Mouse (Mus musculus): ENCODE results near the gene Akr1b7. TPM values are rescaled to one million over a fixed set of nuclear protein-coding genes. Genes with fewer than 3 reads are reported as not detected.
A peak's percentile ranks its signal among the peaks of the same experiment; 100 is the strongest.
"Not testable (repeated sequence)": the region's sequence is repeated elsewhere in the genome, so short reads cannot be mapped to it uniquely, and the experiment has no call there.

Akr1b7 gene
- polyA plus RNA-seq (2014; fragmentation: Nextera tagmentation; extraction: Ambion mirVana), result 0.23 TPM in 1 of 2 replicates, not detected in the other

DNA sequence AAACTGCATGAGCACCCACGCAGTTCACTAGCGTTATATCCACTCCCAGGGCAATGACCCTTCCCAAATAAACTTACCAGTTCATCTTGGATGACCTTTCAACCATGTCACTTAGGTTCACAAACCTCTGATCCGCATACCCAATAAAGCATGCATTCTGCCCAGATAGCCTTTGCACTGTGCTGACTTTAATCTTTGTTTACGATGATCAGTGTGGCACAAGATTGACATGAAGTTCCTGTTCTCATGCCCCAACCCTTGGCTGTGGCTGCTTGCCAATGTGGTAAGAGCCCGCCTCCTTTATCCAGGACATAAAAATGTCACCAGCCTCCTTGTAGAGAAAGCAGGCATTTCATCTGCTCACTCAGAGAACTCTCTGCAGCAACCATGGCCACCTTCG, at the start of gene Akr1b7:
Gene Akr1b7 (plus strand): TSS at position 312 of the 400 bp plus-strand sequence.
- no peak within 1 kb of the TSS for H3K4me2 ChIP-seq (ENCODE audit: low read length)
- H3K9ac ChIP-seq (ENCODE audit: low read length), result no peak within 1 kb of the TSS
- H3K4me1 ChIP-seq (replicated peaks; ENCODE audit: control insufficient read depth, insufficient read depth, low read length), result no peaks in the 10 kb centered on the region
- DNase-seq (ENCODE audit: low spot score) (no peak), ATAC-seq (replicated peaks; ENCODE audit: low FRiP score, low TSS enrichment, low read depth) (no peak)
- WGBS, result 45% methylated on average over 6 of the region's 6 CpGs
- H3K9me3 ChIP-seq (ENCODE audit: control insufficient read depth, low read length), result no peaks in the 10 kb centered on the region
- no peak within 1 kb of the TSS for H3K27ac ChIP-seq (ENCODE audit: low read depth)
- no peaks in the 10 kb centered on the region for H3K27me3 ChIP-seq (replicated peaks; ENCODE audit: control insufficient read depth, insufficient read depth, low read length)
- no peaks in the 10 kb centered on the region for H3K36me3 ChIP-seq (ENCODE audit: control insufficient read depth, insufficient read depth, low read length)
- no peak within 1 kb of the TSS for H3K4me3 ChIP-seq (ENCODE audit: low read depth, low read length)

DNA sequence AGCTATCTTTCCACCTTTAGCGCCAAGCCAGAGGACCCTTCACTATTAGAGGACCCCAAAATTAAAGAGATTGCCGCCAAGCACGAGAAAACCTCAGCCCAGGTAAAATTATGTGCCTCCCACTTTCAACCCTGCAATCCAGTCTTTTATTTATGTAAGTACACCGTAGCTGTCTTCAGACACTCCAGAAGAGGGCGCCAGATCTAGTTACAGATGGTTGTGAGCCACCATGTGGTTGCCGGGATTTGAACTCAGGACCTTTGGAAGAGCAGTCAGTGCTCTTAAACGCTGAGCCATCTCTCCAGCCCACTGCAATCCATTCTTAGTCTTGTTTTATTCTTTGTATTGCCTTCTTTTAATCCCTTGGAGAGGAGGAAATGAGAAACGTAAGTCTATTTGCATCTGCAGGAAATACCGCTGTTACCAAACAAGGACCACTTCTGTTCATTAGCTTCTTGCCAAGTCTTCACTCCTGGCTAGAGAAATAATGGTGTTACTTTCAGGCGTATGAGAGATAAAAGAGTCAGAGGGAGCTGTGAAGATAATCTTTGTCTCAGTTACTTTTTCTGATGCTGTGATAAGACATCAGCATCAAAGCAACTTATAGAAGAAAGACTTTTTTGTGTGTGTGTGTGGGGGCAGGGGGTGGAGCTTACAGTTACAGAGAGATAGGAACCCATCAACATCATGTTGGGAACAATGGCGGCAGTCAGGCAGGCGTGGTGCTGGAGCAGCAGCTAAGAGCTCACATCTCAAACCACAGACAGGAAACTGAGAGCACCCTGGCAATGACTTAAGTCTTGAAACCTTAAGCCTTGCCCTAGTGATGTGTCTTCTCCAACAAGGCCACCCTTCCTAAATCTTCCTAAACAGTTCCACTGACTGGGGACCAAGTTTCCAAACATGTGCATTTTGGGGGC, 47.7 kb upstream of the Akr1b7 start:
- Histone ChIP-seq H3K4me3 (ENCODE audit: low read depth, low read length) (no peak overlapping the region), H3K9me3 (ENCODE audit: control insufficient read depth, low read length) (no peaks in the 10 kb centered on the region), H3K36me3 (ENCODE audit: control insufficient read depth, insufficient read depth, low read length) (no peaks in the 10 kb centered on the region), H3K27ac (ENCODE audit: low read depth) (no peak overlapping the region), H3K9ac (ENCODE audit: low read length) (no peak overlapping the region), H3K27me3 (replicated peaks; ENCODE audit: control insufficient read depth, insufficient read depth, low read length) (no peaks in the 10 kb centered on the region), H3K4me2 (ENCODE audit: low read length) (no peak overlapping the region), H3K4me1 (replicated peaks; ENCODE audit: control insufficient read depth, insufficient read depth, low read length) (no peaks in the 10 kb centered on the region)
- 85% methylated on average over 12 of the region's 12 CpGs for WGBS
- DNase-seq (ENCODE audit: low spot score) (no peak), ATAC-seq (replicated peaks; ENCODE audit: low FRiP score, low TSS enrichment, low read depth) (no peak)

DNA sequence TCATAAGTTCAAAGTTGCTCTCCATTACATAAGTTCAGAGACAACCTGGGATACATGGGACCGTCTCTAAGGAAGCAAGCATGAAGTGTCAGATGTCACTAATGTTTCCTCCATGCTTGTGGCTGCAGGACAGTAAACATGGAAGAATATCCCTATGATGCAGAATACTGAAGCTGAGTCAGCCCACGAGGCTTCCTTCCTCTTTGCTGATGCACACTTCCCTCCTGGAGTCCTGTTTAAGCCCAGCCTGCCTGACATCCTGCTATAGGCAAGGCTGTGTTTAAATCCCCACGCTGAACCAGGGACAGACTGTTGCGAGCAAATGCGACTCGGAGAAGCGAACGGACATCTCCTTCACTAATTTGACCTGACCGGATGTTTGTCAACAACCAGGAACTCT, 44.1 kb upstream of the Akr1b7 start:
- Histone ChIP-seq H3K27me3 (replicated peaks; ENCODE audit: control insufficient read depth, insufficient read depth, low read length) (no peaks in the 10 kb centered on the region), H3K4me1 (replicated peaks; ENCODE audit: control insufficient read depth, insufficient read depth, low read length) (no peaks in the 10 kb centered on the region), H3K36me3 (ENCODE audit: control insufficient read depth, insufficient read depth, low read length) (no peaks in the 10 kb centered on the region), H3K4me3 (ENCODE audit: low read depth, low read length) (no peak overlapping the region), H3K27ac (ENCODE audit: low read depth) (no peak overlapping the region), H3K4me2 (ENCODE audit: low read length) (no peak overlapping the region), H3K9me3 (ENCODE audit: control insufficient read depth, low read length) (no peaks in the 10 kb centered on the region), H3K9ac (ENCODE audit: low read length) (no peak overlapping the region)
- DNase-seq (ENCODE audit: low spot score) (no peak), ATAC-seq (replicated peaks; ENCODE audit: low FRiP score, low TSS enrichment, low read depth) (no peak)
- WGBS, result 77% methylated on average over 9 of the region's 9 CpGs

DNA sequence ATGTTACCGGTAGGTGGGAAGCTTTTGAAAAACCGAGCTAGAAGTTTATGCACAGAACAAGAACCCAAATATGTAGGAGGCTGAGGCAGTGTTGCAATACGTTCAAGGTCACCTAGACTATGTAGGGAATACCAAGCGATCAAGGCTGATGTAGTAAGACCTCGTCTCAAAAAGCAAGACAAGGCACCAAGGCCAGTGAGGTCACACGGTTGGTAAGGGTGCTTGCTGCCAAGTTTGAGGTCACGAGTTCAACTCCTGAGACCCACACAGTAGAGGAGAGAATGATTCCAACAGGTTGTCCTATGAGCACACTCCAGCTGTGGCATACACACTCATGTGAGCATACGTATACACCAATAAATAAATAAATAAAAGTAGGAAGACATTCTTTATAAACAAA, 42.1 kb upstream of the Akr1b7 start:
- WGBS, result 82% methylated on average over 8 of the region's 8 CpGs

DNA sequence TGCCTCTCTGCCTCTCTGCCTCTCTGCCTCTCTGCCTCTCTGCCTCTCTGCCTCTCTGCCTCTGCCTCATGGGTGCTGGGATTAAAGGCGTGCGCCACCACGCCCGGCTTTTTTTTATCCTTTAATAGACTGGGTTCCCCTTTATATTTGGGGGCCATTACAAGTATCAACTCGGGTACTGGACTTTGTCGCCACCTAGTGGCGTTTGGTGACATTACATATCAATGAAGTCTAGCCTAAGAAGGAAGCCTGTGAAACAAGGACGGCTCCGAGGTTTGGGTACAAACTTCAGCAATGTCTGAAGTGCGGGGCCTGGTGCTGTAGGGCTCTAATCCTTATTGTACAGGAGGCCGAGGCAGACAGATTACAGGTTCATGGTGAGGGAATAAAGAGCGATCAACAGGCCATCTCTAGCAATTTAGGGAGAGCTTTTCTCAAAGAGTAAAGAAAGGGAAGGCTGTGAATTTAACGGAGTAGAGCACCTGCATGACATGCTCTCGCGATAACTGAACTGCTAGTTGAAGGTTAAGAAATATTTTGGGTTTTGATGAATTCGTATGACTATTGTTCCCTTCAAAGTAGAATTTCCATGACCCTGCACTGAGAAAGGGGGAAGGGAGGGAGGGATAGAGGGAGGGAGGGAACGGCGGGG, 40.3 kb upstream of the Akr1b7 start:
- Histone ChIP-seq H3K4me1 (replicated peaks; ENCODE audit: control insufficient read depth, insufficient read depth, low read length) (no peaks in the 10 kb centered on the region), H3K9ac (ENCODE audit: low read length) (no peak overlapping the region), H3K27ac (ENCODE audit: low read depth) (no peak overlapping the region), H3K4me3 (ENCODE audit: low read depth, low read length) (no peak overlapping the region), H3K36me3 (ENCODE audit: control insufficient read depth, insufficient read depth, low read length) (no peaks in the 10 kb centered on the region), H3K27me3 (replicated peaks; ENCODE audit: control insufficient read depth, insufficient read depth, low read length) (no peaks in the 10 kb centered on the region), H3K9me3 (ENCODE audit: control insufficient read depth, low read length) (no peaks in the 10 kb centered on the region), H3K4me2 (ENCODE audit: low read length) (peak overlapping the region; percentile 35; the same call in 1 of the 2 replicates)
- 29% methylated on average over 18 of the region's 18 CpGs for WGBS
- DNase-seq (ENCODE audit: low spot score) (peak; percentile 87), ATAC-seq (replicated peaks; ENCODE audit: low FRiP score, low TSS enrichment, low read depth) (0 out of 2 replicates have a peak, but pooled peaks have one; percentile 36)

More for the DNA sequence above, 42.1 kb upstream of the Akr1b7 start:
- Histone ChIP-seq H3K27me3 (replicated peaks; ENCODE audit: control insufficient read depth, insufficient read depth, low read length) (no peaks in the 10 kb centered on the region), H3K9me3 (ENCODE audit: control insufficient read depth, low read length) (no peaks in the 10 kb centered on the region), H3K36me3 (ENCODE audit: control insufficient read depth, insufficient read depth, low read length) (no peaks in the 10 kb centered on the region), H3K9ac (ENCODE audit: low read length) (no peak overlapping the region), H3K27ac (ENCODE audit: low read depth) (no peak overlapping the region), H3K4me3 (ENCODE audit: low read depth, low read length) (no peak overlapping the region), H3K4me1 (replicated peaks; ENCODE audit: control insufficient read depth, insufficient read depth, low read length) (no peaks in the 10 kb centered on the region), H3K4me2 (ENCODE audit: low read length) (no peak overlapping the region)
- no peak for DNase-seq (ENCODE audit: low spot score)
- ATAC-seq (replicated peaks; ENCODE audit: low FRiP score, low TSS enrichment, low read depth), result no peak

DNA sequence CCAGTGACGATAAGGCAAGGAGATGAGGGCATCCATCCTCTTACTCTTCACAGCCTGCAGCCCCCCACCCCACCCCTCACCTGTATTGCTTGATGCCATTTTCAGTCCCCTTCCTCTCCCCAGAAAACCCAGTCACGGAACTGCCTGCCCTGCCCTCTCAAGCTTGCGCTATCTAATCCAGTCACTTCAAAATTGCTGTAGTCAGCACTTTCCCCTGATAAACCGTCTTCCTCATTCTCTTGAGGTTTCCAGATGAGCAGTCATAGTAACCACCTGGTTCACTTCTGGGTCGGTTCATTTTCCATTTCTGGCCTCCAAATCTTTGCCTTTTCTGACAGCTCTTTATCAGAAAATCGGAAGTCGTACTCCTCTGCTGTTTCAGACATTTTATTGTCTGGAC, 38.3 kb upstream of the Akr1b7 start:
- Histone ChIP-seq H3K4me2 (ENCODE audit: low read length) (no peak overlapping the region), H3K4me1 (replicated peaks; ENCODE audit: control insufficient read depth, insufficient read depth, low read length) (no peaks in the 10 kb centered on the region), H3K4me3 (ENCODE audit: low read depth, low read length) (no peak overlapping the region), H3K27me3 (replicated peaks; ENCODE audit: control insufficient read depth, insufficient read depth, low read length) (no peaks in the 10 kb centered on the region), H3K36me3 (ENCODE audit: control insufficient read depth, insufficient read depth, low read length) (no peaks in the 10 kb centered on the region), H3K9ac (ENCODE audit: low read length) (no peak overlapping the region), H3K27ac (ENCODE audit: low read depth) (no peak overlapping the region), H3K9me3 (ENCODE audit: control insufficient read depth, low read length) (no peaks in the 10 kb centered on the region)
- 77% methylated on average over 7 of the region's 7 CpGs for WGBS
- DNase-seq (ENCODE audit: low spot score) (no peak), ATAC-seq (replicated peaks; ENCODE audit: low FRiP score, low TSS enrichment, low read depth) (no peak)

DNA sequence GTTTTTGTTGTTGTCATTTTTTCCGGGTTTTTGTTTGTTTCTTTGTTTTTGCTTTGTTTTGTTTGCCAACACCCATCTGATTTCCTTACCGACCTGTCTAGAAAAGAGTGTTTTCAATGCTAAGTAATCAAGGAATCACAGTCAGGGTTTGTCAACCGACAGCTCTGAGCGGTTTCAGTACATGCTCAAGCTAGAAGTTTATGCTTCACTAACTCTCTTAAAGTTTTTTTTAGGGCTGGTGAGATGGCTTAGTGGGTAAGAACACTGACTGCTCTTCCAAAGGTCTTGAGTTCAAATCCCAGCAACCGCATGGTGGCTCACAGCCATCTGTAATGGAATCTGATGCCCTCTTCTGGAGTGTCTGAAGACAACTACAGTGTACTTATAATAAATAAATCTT, 36.2 kb upstream of the Akr1b7 start:
- not testable (repeated sequence) for ATAC-seq (replicated peaks; ENCODE audit: low FRiP score, low TSS enrichment, low read depth); H3K27me3 ChIP-seq (replicated peaks; ENCODE audit: control insufficient read depth, insufficient read depth, low read length); H3K9ac ChIP-seq (ENCODE audit: low read length); DNase-seq (ENCODE audit: low spot score); H3K27ac ChIP-seq (ENCODE audit: low read depth); H3K36me3 ChIP-seq (ENCODE audit: control insufficient read depth, insufficient read depth, low read length); H3K9me3 ChIP-seq (ENCODE audit: control insufficient read depth, low read length); H3K4me2 ChIP-seq (ENCODE audit: low read length); H3K4me1 ChIP-seq (replicated peaks; ENCODE audit: control insufficient read depth, insufficient read depth, low read length); H3K4me3 ChIP-seq (ENCODE audit: low read depth, low read length)
- WGBS, result 82% methylated on average over 5 of the region's 5 CpGs

DNA sequence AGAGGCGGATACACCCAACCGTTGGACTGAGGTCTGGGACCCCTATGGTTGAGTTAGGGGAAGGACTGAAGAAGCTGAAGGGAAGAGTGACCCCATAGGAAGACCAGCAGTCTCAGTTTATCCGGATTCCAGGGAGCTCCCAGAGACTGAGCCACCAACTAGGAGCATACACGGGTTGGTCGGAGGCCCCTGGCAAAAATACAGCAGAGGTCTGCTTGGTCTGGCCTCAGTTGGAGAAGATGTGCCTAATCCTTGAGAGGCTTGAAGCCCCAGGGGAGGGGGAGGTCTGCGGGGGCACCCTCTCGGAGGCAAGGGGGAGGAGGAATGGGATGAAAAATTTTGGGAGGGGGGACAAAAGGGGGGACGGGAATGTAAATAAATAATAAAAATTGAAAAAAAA, 28.7 kb upstream of the Akr1b7 start:
- WGBS, result 46% methylated on average over 8 of the region's 8 CpGs
- Histone ChIP-seq H3K9me3 (ENCODE audit: control insufficient read depth, low read length) (no peaks in the 10 kb centered on the region), H3K9ac (ENCODE audit: low read length) (no peak overlapping the region), H3K4me2 (ENCODE audit: low read length) (peak overlapping the region; percentile 82), H3K4me3 (ENCODE audit: low read depth, low read length) (0 out of 2 replicates have a peak overlapping the region, but pooled peaks have one; percentile 41), H3K27ac (ENCODE audit: low read depth) (no peak overlapping the region), H3K36me3 (ENCODE audit: control insufficient read depth, insufficient read depth, low read length) (peaks cover 3% of the 10 kb centered on the region), H3K4me1 (replicated peaks; ENCODE audit: control insufficient read depth, insufficient read depth, low read length) (no peaks in the 10 kb centered on the region), H3K27me3 (replicated peaks; ENCODE audit: control insufficient read depth, insufficient read depth, low read length) (no peaks in the 10 kb centered on the region)
- ATAC-seq (replicated peaks; ENCODE audit: low FRiP score, low TSS enrichment, low read depth) (no peak), DNase-seq (ENCODE audit: low spot score) (no peak)
